In genomic region chr3:100641581-100641980, GRCm38 (mm10) we compare ENCODE assay signal across 18 mouse cellular contexts. TPM values are rescaled to one million over a fixed set of nuclear protein-coding genes. Genes with fewer than 3 reads are reported as not detected.
A peak's percentile ranks its signal among the peaks of the same experiment; 100 is the strongest.
DNase-seq lines count a peak whose midpoint lies in the region; ATAC-seq and TF ChIP-seq lines count a peak whose summit lies in the region.
"Had no signal": no experiment of that assay in that cellular context is flagged by ENCODE, and none has a peak within 500 bp of the region (broad histone marks: within the 10 kb centered on the region; RNA-seq: fewer than 3 reads in every experiment).

No protein-coding gene starts in this region.

- H3K9ac ChIP-seq in intestine, postnatal 0 days (ENCODE audit: low read depth, low read length): no peak overlapping the region
- H3K9ac ChIP-seq: embryonic facial prominence, embryonic 12.5 days; forebrain, embryonic 15.5 days; heart, embryonic 15.5 days; hindbrain, embryonic 13.5 days had no signal

- no peaks in the 10 kb centered on the region for H3K4me1 ChIP-seq in intestine, postnatal 0 days (replicated peaks; ENCODE audit: control insufficient read depth, insufficient read depth, low read length)
- H3K4me1 ChIP-seq: embryonic facial prominence, embryonic 12.5 days; forebrain, embryonic 15.5 days; heart, embryonic 15.5 days; hindbrain, embryonic 13.5 days had no signal

- H3K4me2 ChIP-seq in intestine, postnatal 0 days (replicated peaks; ENCODE audit: low read depth): no peak overlapping the region
- H3K4me2 ChIP-seq: embryonic facial prominence, embryonic 12.5 days; forebrain, embryonic 15.5 days; heart, embryonic 11.5 days; heart, embryonic 15.5 days; hindbrain, embryonic 13.5 days had no signal

- H3K36me3 ChIP-seq in intestine, postnatal 0 days (ENCODE audit: control insufficient read depth, insufficient read depth): peaks cover 16% of the 10 kb centered on the region; the same call in 1 of the 2 replicates

- no peaks in the 10 kb centered on the region for H3K9me3 ChIP-seq in intestine, postnatal 0 days (ENCODE audit: control insufficient read depth)
- H3K9me3 ChIP-seq: embryonic facial prominence, embryonic 12.5 days; forebrain, embryonic 15.5 days; heart, embryonic 15.5 days; hindbrain, embryonic 13.5 days had no signal

- intact Hi-C loops in left cerebral cortex, postnatal 14 days (cut with DNase I): no loop called here

- no peak for TF ChIP-seq CTCF in intestine, postnatal 0 days (IDR thresholded peaks at IDR 0.05; ENCODE audit: low read depth)

- 93% methylated on average over 8 of the region's 8 CpGs for WGBS in intestine, postnatal 0 days

- H3K4me3 ChIP-seq in intestine, postnatal 0 days (ENCODE audit: low read depth, low read length): no peak overlapping the region
- H3K4me3 ChIP-seq: embryonic facial prominence, embryonic 12.5 days; forebrain, embryonic 15.5 days; heart, adult 2 months; heart, embryonic 15.5 days; hindbrain, embryonic 13.5 days had no signal

- DNase-seq in adrenal gland, adult 2 months: peak; percentile 42
- DNase-seq in adrenal gland, postnatal 4 days (ENCODE audit: low spot score in 2 of 2): no peak
- DNase-seq in urinary bladder, adult 2 months (ENCODE audit: low spot score): peak; percentile 50
- no peak for DNase-seq in urinary bladder, postnatal 10 days (ENCODE audit: low spot score)
- DNase-seq in urinary bladder, postnatal 25 days (ENCODE audit: low spot score): peak; percentile 43
- no peak for DNase-seq in left cerebral cortex, postnatal 14 days (ENCODE audit: low spot score in 2 of 2)
- DNase-seq: cerebellum, adult 2 months; cerebellum, postnatal 10 days; gastrocnemius, postnatal 10 days; heart, adult 2 months; heart, postnatal 14 days had no signal

- ATAC-seq in intestine, postnatal 0 days: no peak
- ATAC-seq: forebrain, embryonic 15.5 days; hindbrain, postnatal 0 days had no signal

- H3K27ac ChIP-seq in intestine, postnatal 0 days (ENCODE audit: low read depth, low read length): no peak overlapping the region
- H3K27ac ChIP-seq: embryonic facial prominence, embryonic 12.5 days; forebrain, embryonic 15.5 days; heart, adult 2 months; heart, embryonic 15.5 days; hindbrain, embryonic 13.5 days; hindbrain, postnatal 0 days had no signal

- H3K27me3 ChIP-seq in intestine, postnatal 0 days (replicated peaks; ENCODE audit: control insufficient read depth, insufficient read depth, low read length): no peaks in the 10 kb centered on the region
- H3K27me3 ChIP-seq: embryonic facial prominence, embryonic 12.5 days; forebrain, embryonic 15.5 days; heart, embryonic 15.5 days; hindbrain, embryonic 13.5 days had no signal

RNA-seq across cellular contexts. Expression of gene Man1a2, which starts 43.7 kb away (rescaled TPM):
- total RNA-seq in adrenal gland, adult 2 months (2021): 100 to 1,000 TPM in 1 of 2 experiments, 10 to 100 TPM in 1; 82.9 to 115 TPM
- polyA plus RNA-seq in adrenal gland, adult 2 months (2012; rRNA removed): 32.3 and 39.0 TPM in 2 replicates
- 100 to 1,000 TPM; 111 to 125 TPM for total RNA-seq in adrenal gland, postnatal 4 days (2021)
- polyA plus RNA-seq in urinary bladder, adult 2 months (2012; rRNA removed): 16.6 and 20.7 TPM in 2 replicates
- 92.1 and 98.3 TPM in 2 replicates for polyA plus RNA-seq in intestine, postnatal 0 days (2015; fragmentation: Nextera tagmentation; extraction: Ambion mirVana)
- total RNA-seq in left cerebral cortex, postnatal 14 days (2021): 100 to 1,000 TPM; 148 TPM

Comparison
In these comparisons a context has a peak if more than half of its experiments do, and no peak if none do; other contexts are left out.
1. DNase-seq: peak in adrenal gland, adult 2 months (single experiment), urinary bladder, adult 2 months (single experiment) and urinary bladder, postnatal 25 days (single experiment); none in adrenal gland, postnatal 4 days (0 of 2), urinary bladder, postnatal 10 days (single experiment) and left cerebral cortex, postnatal 14 days (0 of 2).